Mouse (Mus musculus) brown adipose tissue, adult 24 weeks (tissue): ENCODE measurements around the gene Mgll. TPM values are rescaled to one million over a fixed set of nuclear protein-coding genes. Genes with fewer than 3 reads are reported as not detected.
A peak's percentile ranks its signal among the peaks of the same experiment; 100 is the strongest.

ENCODE experiments used
- H3K27ac ChIP-seq: fragments of 200-500 bp; replicated peaks from 2 replicates; pipeline ENCODE4 v1.5.1; 2012; ENCODE audit warnings: low read depth, mild to moderate bottlenecking, low read length
- H3K4me1 ChIP-seq: fragments of 200-500 bp; 2 replicates; pipeline ENCODE4 v1.6.1; 2012; ENCODE audit warnings: low read length, mixed read lengths; ENCODE audit not compliant: control insufficient read depth, insufficient read depth, insufficient read length
- H3K4me3 ChIP-seq: fragments of 200-500 bp; 2 replicates; pipeline ENCODE4 v1.5.1; 2012; ENCODE audit warnings: low read depth, mild to moderate bottlenecking, low read length, moderate library complexity; ENCODE audit not compliant: insufficient read depth
- polyA plus RNA-seq: library from polyadenylated mRNA; stranded (reverse); fragments of >200 nt; gene quantifications from 2 replicates; pipeline ENCODE4 v1.2.4, GENCODE M21; 2012; ENCODE audit not compliant: missing spikeins, insufficient read depth, insufficient read length

Mgll gene
- polyA plus RNA-seq, 1 experiment: 493 TPM

GRCm38 (mm10) chr6:88826965-88827364 lies 102.8 kb downstream of the Mgll start:
- Histone ChIP-seq H3K4me3 (no peak overlapping the region), H3K27ac (no peak overlapping the region), H3K4me1 (peaks cover 11% of the 10 kb centered on the region)

- Histone ChIP-seq H3K27ac (peak overlapping the region; percentile 19), H3K4me1 (peaks cover 8% of the 10 kb centered on the region), H3K4me3 (no peak overlapping the region)
Measured at GRCm38 (mm10) chr6:88827395-88828205, 103.4 kb downstream of the Mgll start.

- Histone ChIP-seq H3K4me1 (peaks cover 8% of the 10 kb centered on the region), H3K27ac (peak overlapping the region; percentile 19), H3K4me3 (no peak overlapping the region)
Measured at GRCm38 (mm10) chr6:88828206-88829009, 104.2 kb downstream of the Mgll start.

GRCm38 (mm10) chr6:88829579-88829978 lies 105.4 kb downstream of the Mgll start:
- H3K4me3 ChIP-seq: no peak overlapping the region
- H3K27ac ChIP-seq: peak overlapping the region; percentile 42; the same call in 1 of the 2 replicates
- peaks cover 8% of the 10 kb centered on the region for H3K4me1 ChIP-seq

- H3K27ac ChIP-seq: 0 out of 2 replicates have a peak overlapping the region, but pooled peaks have one; percentile 21
- H3K4me3 ChIP-seq: no peak overlapping the region
- H3K4me1 ChIP-seq: peaks cover 8% of the 10 kb centered on the region
Measured at GRCm38 (mm10) chr6:88830112-88830702, 106.0 kb downstream of the Mgll start.

- no peak overlapping the region for H3K27ac ChIP-seq
- H3K4me3 ChIP-seq: no peak overlapping the region
- peaks cover 8% of the 10 kb centered on the region for H3K4me1 ChIP-seq
Measured at GRCm38 (mm10) chr6:88831456-88831855, 107.2 kb downstream of the Mgll start.

GRCm38 (mm10) chr6:88832663-88833062 lies 108.5 kb downstream of the Mgll start:
- Histone ChIP-seq H3K4me1 (peaks cover 8% of the 10 kb centered on the region), H3K27ac (no peak overlapping the region), H3K4me3 (no peak overlapping the region)

GRCm38 (mm10) chr6:88833340-88834140 lies 109.3 kb downstream of the Mgll start:
- Histone ChIP-seq H3K4me3 (no peak overlapping the region), H3K27ac (no peak overlapping the region), H3K4me1 (peaks cover 8% of the 10 kb centered on the region)

GRCm38 (mm10) chr6:88835047-88835446 lies 110.8 kb downstream of the Mgll start:
- Histone ChIP-seq H3K4me3 (no peak overlapping the region), H3K27ac (no peak overlapping the region), H3K4me1 (peaks cover 6% of the 10 kb centered on the region; the same call in 1 of the 2 replicates)

GRCm38 (mm10) chr6:88836178-88836819 lies 112.1 kb downstream of the Mgll start:
- peaks cover 3% of the 10 kb centered on the region; the same call in 1 of the 2 replicates for H3K4me1 ChIP-seq
- H3K4me3 ChIP-seq: no peak overlapping the region
- H3K27ac ChIP-seq: no peak overlapping the region

- no peak overlapping the region for H3K4me3 ChIP-seq
- H3K4me1 ChIP-seq: peaks cover 3% of the 10 kb centered on the region; the same call in 1 of the 2 replicates
- no peak overlapping the region for H3K27ac ChIP-seq
Measured at GRCm38 (mm10) chr6:88837999-88838398, 113.8 kb downstream of the Mgll start.

- H3K4me1 ChIP-seq: peaks cover 5% of the 10 kb centered on the region; the same call in 1 of the 2 replicates
- no peak overlapping the region for H3K27ac ChIP-seq
- no peak overlapping the region for H3K4me3 ChIP-seq
Measured at GRCm38 (mm10) chr6:88838613-88839012, 114.4 kb downstream of the Mgll start.

- 0 out of 2 replicates have a peak overlapping the region, but pooled peaks have one; percentile 7 for H3K4me3 ChIP-seq
- peaks cover 5% of the 10 kb centered on the region; the same call in 1 of the 2 replicates for H3K4me1 ChIP-seq
- H3K27ac ChIP-seq: no peak overlapping the region
Measured at GRCm38 (mm10) chr6:88839135-88839970, 115.1 kb downstream of the Mgll start.
